Mouse (Mus musculus) C2C12 (cell line): ENCODE data around the gene Snai3. TPM values are rescaled to one million over a fixed set of nuclear protein-coding genes. Genes with fewer than 3 reads are reported as not detected.

ENCODE experiments used
- H3K27me3 ChIP-seq: one replicate; pipeline ENCODE4 v1.6.1; 2011; ENCODE audit not compliant: control insufficient read depth, insufficient read depth, insufficient read length
- H3K36me3 ChIP-seq: one replicate; pipeline ENCODE4 v1.6.1; 2011; ENCODE audit not compliant: control insufficient read depth, insufficient read depth
- H3K4me3 ChIP-seq: one replicate; pipeline ENCODE4 v1.5.1; 2011; ENCODE audit warnings: mild to moderate bottlenecking, control low read depth; ENCODE audit not compliant: poor library complexity, insufficient read depth, severe bottlenecking
- H3K79me2 ChIP-seq: one replicate; pipeline ENCODE4 v1.6.1; 2011; ENCODE audit not compliant: control insufficient read depth, insufficient read depth
- H3K79me3 ChIP-seq: one replicate; pipeline ENCODE4 v1.6.1; 2011; ENCODE audit warnings: low read depth, control low read depth
- H3ac ChIP-seq: one replicate; pipeline ENCODE3; 2011; ENCODE audit warnings: low read depth; ENCODE audit not compliant: control insufficient read depth, insufficient read length
- CEBPB ChIP-seq: IDR thresholded peaks from one replicate; pipeline ENCODE4 v1.6.1; 2011; ENCODE audit warnings: low read depth, mild to moderate bottlenecking, control low read depth, moderate library complexity
- CTCF ChIP-seq: IDR thresholded peaks from one replicate; pipeline ENCODE4 v1.5.1; 2011; ENCODE audit not compliant: control insufficient read depth, insufficient read depth, insufficient read length
- FOSL1 ChIP-seq: IDR thresholded peaks from one replicate; pipeline ENCODE4 v1.8.0; 2011; ENCODE audit warnings: mild to moderate bottlenecking, low read length; ENCODE audit not compliant: poor library complexity, insufficient read depth, severe bottlenecking
- MAX ChIP-seq: IDR thresholded peaks from one replicate; pipeline ENCODE4 v1.6.1; 2011; ENCODE audit warnings: mild to moderate bottlenecking, control low read depth
- MYOD1 ChIP-seq: IDR thresholded peaks from one replicate; pipeline ENCODE4 v1.6.1; 2011; ENCODE audit warnings: low read depth; ENCODE audit not compliant: control insufficient read depth, insufficient read length
- MYOG ChIP-seq: IDR thresholded peaks from one replicate; pipeline ENCODE4 v1.6.1; 2011; ENCODE audit not compliant: control insufficient read depth, insufficient read length; ENCODE audit errors: extremely low read depth
- USF1 ChIP-seq: IDR thresholded peaks from one replicate; pipeline ENCODE4 v1.6.1; 2011; ENCODE audit warnings: low read depth, mild to moderate bottlenecking, control low read depth, moderate library complexity
- polyA plus RNA-seq: library from polyadenylated mRNA; unstranded; fragments of >200 nt; fragmentation: generic; extraction: Trizol; gene quantifications from one replicate; pipeline ENCODE4 v1.2.1, GENCODE M21; 2012; ENCODE audit warnings: missing spikeins

The Snai3 gene
- polyA plus RNA-seq, 1 experiment, result 0.08 TPM

- Histone ChIP-seq H3ac (no peak overlapping the region), H3K79me3 (no peaks in the 10 kb centered on the region), H3K27me3 (no peaks in the 10 kb centered on the region), H3K79me2 (no peaks in the 10 kb centered on the region), H3K4me3 (no peak overlapping the region), H3K36me3 (no peaks in the 10 kb centered on the region)
- no peak for TF ChIP-seq MAX
- no peak for TF ChIP-seq FOSL1
- no peak for TF ChIP-seq MYOD1
- no peak for TF ChIP-seq USF1
- no peak for TF ChIP-seq CTCF
- no peak for TF ChIP-seq MYOG
- no peak for TF ChIP-seq CEBPB
Observed at GRCm38 (mm10) chr8:122436586-122437125, 23.9 kb downstream of the Snai3 start.

GRCm38 (mm10) chr8:122436146-122436545, 24.4 kb downstream of the Snai3 start:
- Histone ChIP-seq H3K79me2 (no peaks in the 10 kb centered on the region), H3K4me3 (no peak overlapping the region), H3ac (no peak overlapping the region), H3K79me3 (no peaks in the 10 kb centered on the region), H3K27me3 (no peaks in the 10 kb centered on the region), H3K36me3 (no peaks in the 10 kb centered on the region)
- TF ChIP-seq FOSL1 (no peak), CTCF (no peak), MYOD1 (no peak), USF1 (no peak), MYOG (no peak), MAX (no peak), CEBPB (no peak)

- Histone ChIP-seq H3K79me3 (no peaks in the 10 kb centered on the region), H3K27me3 (no peaks in the 10 kb centered on the region), H3K79me2 (no peaks in the 10 kb centered on the region), H3K36me3 (no peaks in the 10 kb centered on the region), H3ac (no peak overlapping the region), H3K4me3 (no peak overlapping the region)
- TF ChIP-seq MYOG, result no peak
- no peak for TF ChIP-seq CTCF
- no peak for TF ChIP-seq USF1
Observed at GRCm38 (mm10) chr8:122435375-122435774, 25.2 kb downstream of the Snai3 start.

GRCm38 (mm10) chr8:122433269-122433905, 27.1 kb downstream of the Snai3 start:
- Histone ChIP-seq H3K4me3 (no peak overlapping the region), H3K79me3 (no peaks in the 10 kb centered on the region), H3ac (no peak overlapping the region), H3K36me3 (no peaks in the 10 kb centered on the region), H3K27me3 (peaks cover 3% of the 10 kb centered on the region), H3K79me2 (no peaks in the 10 kb centered on the region)
- no peak for TF ChIP-seq CEBPB
- no peak for TF ChIP-seq MAX
- TF ChIP-seq MYOD1, result no peak
- TF ChIP-seq MYOG, result no peak

GRCm38 (mm10) chr8:122432443-122433268, 27.9 kb downstream of the Snai3 start, which contains the start of gene Cyba:
TSS of gene Cyba (minus strand) at chr8:122432930.
- H3K79me2 ChIP-seq, result no peaks in the 10 kb centered on the region
- TF ChIP-seq CEBPB (no peak), MAX (no peak), FOSL1 (no peak), MYOD1 (no peak), MYOG (no peak), USF1 (no peak), CTCF (no peak)
- H3ac ChIP-seq, result no peak within 1 kb of the TSS
- no peak within 1 kb of the TSS for H3K4me3 ChIP-seq
- H3K79me3 ChIP-seq, result no peaks in the 10 kb centered on the region
- peaks cover 3% of the 10 kb centered on the region for H3K27me3 ChIP-seq
- H3K36me3 ChIP-seq, result no peaks in the 10 kb centered on the region
